ENCODE assay signal across 29 mouse cellular contexts in the genomic region with DNA sequence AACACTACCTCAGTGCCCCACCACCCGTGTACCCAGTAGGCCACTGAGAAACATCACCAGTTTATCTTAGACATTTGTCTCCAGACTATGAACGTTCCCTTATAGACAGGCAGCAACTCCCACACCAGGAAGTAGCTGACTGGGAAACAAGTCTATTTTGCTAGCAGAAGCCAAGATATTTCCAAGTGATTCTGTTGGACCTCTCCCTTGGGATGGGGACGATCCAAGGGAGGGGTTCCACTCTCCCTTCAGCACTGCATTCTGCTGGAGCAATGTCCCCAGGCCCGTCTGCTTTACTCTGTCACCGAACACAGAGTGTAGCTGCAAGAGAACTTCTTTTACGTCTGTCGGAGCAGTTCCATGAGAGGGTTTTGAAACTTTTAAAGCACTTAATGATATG. TPM values are rescaled to one million over a fixed set of nuclear protein-coding genes. Genes with fewer than 3 reads are reported as not detected.
A peak's percentile ranks its signal among the peaks of the same experiment; 100 is the strongest.
DNase-seq lines count a peak whose midpoint lies in the region; ATAC-seq lines count a peak whose summit lies in the region.
"Had no signal": no experiment of that assay in that cellular context is flagged by ENCODE, and none has a peak within 500 bp of the region (broad histone marks: within the 10 kb centered on the region; RNA-seq: fewer than 3 reads in every experiment).

No protein-coding gene starts in this region.

- no peaks in the 10 kb centered on the region for H3K9me3 ChIP-seq in embryonic facial prominence, embryonic 13.5 days
- no peaks in the 10 kb centered on the region for H3K9me3 ChIP-seq in embryonic facial prominence, embryonic 10.5 days
- no peaks in the 10 kb centered on the region for H3K9me3 ChIP-seq in heart, embryonic 12.5 days (replicated peaks)
- H3K9me3 ChIP-seq: forebrain, embryonic 10.5 days; forebrain, embryonic 15.5 days; heart, embryonic 15.5 days; limb, embryonic 10.5 days; limb, embryonic 15.5 days; liver, embryonic 13.5 days; midbrain, embryonic 10.5 days; midbrain, embryonic 15.5 days; neural tube, embryonic 15.5 days; stomach, embryonic 15.5 days had no signal

- WGBS in embryonic facial prominence, embryonic 13.5 days = 56% methylated on average over 7 of the region's 7 CpGs
- 80% methylated on average over 7 of the region's 7 CpGs for WGBS in embryonic facial prominence, embryonic 10.5 days
- WGBS in heart, embryonic 12.5 days = 68% methylated on average over 7 of the region's 7 CpGs

- 0 out of 2 replicates have a peak, but pooled peaks cover 9% of the 10 kb centered on the region for H3K27me3 ChIP-seq in embryonic facial prominence, embryonic 13.5 days
- H3K27me3 ChIP-seq in embryonic facial prominence, embryonic 10.5 days (replicated peaks; ENCODE audit: low read depth, poor library complexity, severe bottlenecking) = no peaks in the 10 kb centered on the region
- no peaks in the 10 kb centered on the region for H3K27me3 ChIP-seq in heart, embryonic 12.5 days (replicated peaks)
- H3K27me3 ChIP-seq: CH12.LX; forebrain, embryonic 15.5 days; heart, embryonic 15.5 days; limb, embryonic 15.5 days; liver, embryonic 13.5 days; midbrain, embryonic 15.5 days; neural tube, embryonic 15.5 days; stomach, embryonic 15.5 days had no signal

- DNase-seq in embryonic facial prominence, embryonic 10.5 days (ENCODE audit: low spot score) = no peak
- DNase-seq in heart, adult 11 months = peak; percentile 94
- peak; percentile 38 for DNase-seq in kidney, postnatal 10 days
- no peak for DNase-seq in kidney, postnatal 36 days
- DNase-seq: adrenal gland, adult 8-10 months; cerebellum, adult 2 months; cerebellum, postnatal 14 days; kidney, adult 2 months; layer of hippocampus, adult 9-11 months; liver, embryonic 13.5 days; lung, adult 18-20 months; lung, postnatal 10 days; retina, postnatal 1 day; right cerebral cortex, postnatal 14 days; thymus, postnatal 14 days had no signal

- H3K4me3 ChIP-seq in embryonic facial prominence, embryonic 13.5 days = no peak overlapping the region
- H3K4me3 ChIP-seq in embryonic facial prominence, embryonic 10.5 days = no peak overlapping the region
- no peak overlapping the region for H3K4me3 ChIP-seq in heart, embryonic 12.5 days
- H3K4me3 ChIP-seq: forebrain, embryonic 10.5 days; forebrain, embryonic 15.5 days; heart, embryonic 15.5 days; limb, embryonic 10.5 days; limb, embryonic 15.5 days; liver, embryonic 13.5 days; midbrain, embryonic 10.5 days; midbrain, embryonic 15.5 days; neural tube, embryonic 15.5 days; stomach, embryonic 15.5 days had no signal

- no peak overlapping the region for H3K9ac ChIP-seq in embryonic facial prominence, embryonic 13.5 days
- H3K9ac ChIP-seq in heart, embryonic 12.5 days = no peak overlapping the region
- H3K9ac ChIP-seq: forebrain, embryonic 15.5 days; heart, embryonic 15.5 days; limb, embryonic 15.5 days; liver, embryonic 13.5 days; midbrain, embryonic 15.5 days; neural tube, embryonic 15.5 days; stomach, embryonic 15.5 days had no signal

- H3K36me3 ChIP-seq in embryonic facial prominence, embryonic 13.5 days = no peaks in the 10 kb centered on the region
- no peaks in the 10 kb centered on the region for H3K36me3 ChIP-seq in embryonic facial prominence, embryonic 10.5 days (replicated peaks)
- no peaks in the 10 kb centered on the region for H3K36me3 ChIP-seq in heart, embryonic 12.5 days
- H3K36me3 ChIP-seq: forebrain, embryonic 10.5 days; forebrain, embryonic 15.5 days; heart, embryonic 15.5 days; limb, embryonic 10.5 days; limb, embryonic 15.5 days; liver, embryonic 13.5 days; midbrain, embryonic 10.5 days; midbrain, embryonic 15.5 days; neural tube, embryonic 15.5 days; stomach, embryonic 15.5 days had no signal

- H3K27ac ChIP-seq in embryonic facial prominence, embryonic 13.5 days = no peak overlapping the region
- H3K27ac ChIP-seq in embryonic facial prominence, embryonic 10.5 days (replicated peaks) = no peak overlapping the region
- no peak overlapping the region for H3K27ac ChIP-seq in heart, embryonic 12.5 days (ENCODE audit: poor library complexity, severe bottlenecking)
- H3K27ac ChIP-seq: forebrain, embryonic 10.5 days; forebrain, embryonic 15.5 days; heart, embryonic 15.5 days; limb, embryonic 10.5 days; limb, embryonic 15.5 days; liver, embryonic 13.5 days; midbrain, embryonic 10.5 days; midbrain, embryonic 15.5 days; neural tube, embryonic 15.5 days; stomach, embryonic 15.5 days had no signal

- H3K4me1 ChIP-seq in embryonic facial prominence, embryonic 13.5 days = 0 out of 2 replicates have a peak, but pooled peaks cover 4% of the 10 kb centered on the region
- H3K4me1 ChIP-seq in embryonic facial prominence, embryonic 10.5 days = no peaks in the 10 kb centered on the region
- no peaks in the 10 kb centered on the region for H3K4me1 ChIP-seq in heart, embryonic 12.5 days (replicated peaks)
- H3K4me1 ChIP-seq: forebrain, embryonic 10.5 days; forebrain, embryonic 15.5 days; heart, embryonic 15.5 days; limb, embryonic 10.5 days; limb, embryonic 15.5 days; liver, embryonic 13.5 days; midbrain, embryonic 10.5 days; midbrain, embryonic 15.5 days; neural tube, embryonic 15.5 days; stomach, embryonic 15.5 days had no signal

- ATAC-seq in embryonic facial prominence, embryonic 13.5 days (ENCODE audit: insufficient number of reproducible peaks, insufficient read depth, low FRiP score, low TSS enrichment, low read depth) = no peak
- no peak for ATAC-seq in heart, embryonic 12.5 days (ENCODE audit: insufficient number of reproducible peaks, low FRiP score)
- no peak for ATAC-seq in erythroblast, adult 5-6 weeks (replicated peaks; ENCODE audit: low FRiP score, poor library complexity, severe bottlenecking)
- ATAC-seq: forebrain, embryonic 15.5 days; hindbrain, embryonic 16.5 days; midbrain, embryonic 15.5 days had no signal

- peak overlapping the region; percentile 19 for H3K4me2 ChIP-seq in embryonic facial prominence, embryonic 13.5 days
- H3K4me2 ChIP-seq in heart, embryonic 12.5 days = no peak overlapping the region
- H3K4me2 ChIP-seq: forebrain, embryonic 15.5 days; heart, embryonic 15.5 days; limb, embryonic 15.5 days; liver, embryonic 13.5 days; midbrain, embryonic 15.5 days; neural tube, embryonic 15.5 days; stomach, embryonic 15.5 days had no signal

RNA-seq across cellular contexts. Expression of gene Gnb4, which starts 11.8 kb away (rescaled TPM):
- 78.8 and 79.2 TPM in 2 replicates for polyA plus RNA-seq in embryonic facial prominence, embryonic 13.5 days (2015; fragmentation: Nextera tagmentation; extraction: Ambion mirVana)
- polyA plus RNA-seq in embryonic facial prominence, embryonic 10.5 days (2016; fragmentation: Nextera tagmentation; extraction: Ambion mirVana) = 38.8 and 44.1 TPM in 2 replicates
- polyA plus RNA-seq in heart, embryonic 12.5 days (2016; fragmentation: Nextera tagmentation; extraction: Ambion mirVana) = 50.5 and 50.7 TPM in 2 replicates
- total RNA-seq in erythroblast, adult 5-6 weeks (2015; ENCODE audit: low replicate concordance) = 4.0 and 4.2 TPM in 2 replicates
- total RNA-seq in erythroblast, adult 5-6 weeks (2017; ENCODE audit: low replicate concordance) = 0.51 and 3.8 TPM in 2 replicates

Comparison
In these comparisons a context has a peak if more than half of its experiments do, and no peak if none do; other contexts are left out.
1. DNase-seq: peak in heart, adult 11 months (single experiment) and kidney, postnatal 10 days (single experiment); none in embryonic facial prominence, embryonic 10.5 days (single experiment) and kidney, postnatal 36 days (0 of 2).